Mouse (Mus musculus): ENCODE data around the gene Gpat2. TPM values are rescaled to one million over a fixed set of nuclear protein-coding genes. Genes with fewer than 3 reads are reported as not detected.
A peak's percentile ranks its signal among the peaks of the same experiment; 100 is the strongest.

The Gpat2 gene
- polyA plus RNA-seq, 1 experiment from 2014 or later = 0.12 TPM

DNA sequence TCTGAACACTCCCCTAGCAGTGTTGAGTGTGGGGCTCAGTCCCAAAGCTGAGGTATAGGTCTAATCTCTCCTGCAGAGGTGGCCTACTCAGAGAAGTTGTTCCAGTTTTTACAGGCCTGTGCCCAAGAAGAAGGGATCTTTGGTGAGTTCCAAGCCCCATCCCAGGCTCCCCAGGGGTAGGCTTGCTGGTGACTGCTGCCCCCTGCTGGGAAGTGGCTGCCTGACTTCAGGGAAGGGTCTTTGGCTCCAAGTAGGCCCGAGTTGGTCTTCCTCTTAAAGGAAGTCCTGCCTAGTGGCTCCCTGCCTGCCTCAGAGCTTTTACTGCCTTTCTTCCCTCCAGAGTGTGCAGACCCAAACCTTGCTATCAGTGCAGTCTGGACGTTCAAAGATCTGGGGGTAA, 10.1 kb downstream of the Gpat2 start:
- Histone ChIP-seq H3K4me2 (ENCODE audit: low read length) (no peak overlapping the region), H3K9me3 (replicated peaks; ENCODE audit: low read length) (no peaks in the 10 kb centered on the region), H3K36me3 (ENCODE audit: insufficient read depth, low read length) (peaks cover 21% of the 10 kb centered on the region), H3K4me3 (replicated peaks; ENCODE audit: low read depth, low read length) (no peak overlapping the region), H3K27ac (no peak overlapping the region), H3K9ac (ENCODE audit: low read depth, low read length) (no peak overlapping the region), H3K27me3 (ENCODE audit: insufficient read depth, low read length) (no peaks in the 10 kb centered on the region), H3K4me1 (replicated peaks; ENCODE audit: insufficient read depth, low read length) (no peaks in the 10 kb centered on the region)
- 36% methylated on average over 2 of the region's 2 CpGs for WGBS
- DNase-seq (ENCODE audit: low spot score) = no peak
- no peak for ATAC-seq (replicated peaks; ENCODE audit: low FRiP score, low read depth)
- TF ChIP-seq CTCF (IDR thresholded peaks at IDR 0.05; ENCODE audit: low read depth) = peak; percentile 69

DNA sequence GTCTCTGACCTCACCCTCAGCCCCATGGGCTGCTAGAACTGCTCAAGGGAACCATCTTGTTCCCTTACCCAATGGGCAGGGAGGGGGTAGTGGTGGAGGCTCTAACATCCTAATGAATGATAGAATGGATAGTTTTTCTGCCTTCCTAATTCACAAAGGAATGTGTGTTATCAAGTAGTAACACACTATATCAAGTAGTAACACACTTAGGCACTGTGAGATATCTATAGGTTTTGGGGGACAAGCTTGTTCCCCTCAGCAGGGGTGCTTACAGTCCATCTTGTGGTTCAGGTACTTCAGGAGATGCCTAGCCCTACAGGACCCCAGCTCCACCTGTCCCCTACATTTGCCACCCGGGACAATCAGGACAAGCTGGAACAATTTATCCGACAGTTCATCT, 10.6 kb downstream of the Gpat2 start:
- Histone ChIP-seq H3K27me3 (ENCODE audit: insufficient read depth, low read length) (no peaks in the 10 kb centered on the region), H3K27ac (no peak overlapping the region), H3K4me1 (replicated peaks; ENCODE audit: insufficient read depth, low read length) (no peaks in the 10 kb centered on the region), H3K4me3 (replicated peaks; ENCODE audit: low read depth, low read length) (no peak overlapping the region), H3K9ac (ENCODE audit: low read depth, low read length) (no peak overlapping the region), H3K36me3 (ENCODE audit: insufficient read depth, low read length) (peaks cover 21% of the 10 kb centered on the region), H3K9me3 (replicated peaks; ENCODE audit: low read length) (no peaks in the 10 kb centered on the region), H3K4me2 (ENCODE audit: low read length) (no peak overlapping the region)
- ATAC-seq (replicated peaks; ENCODE audit: low FRiP score, low read depth) (no peak), DNase-seq (ENCODE audit: low spot score) (no peak)
- no peak for TF ChIP-seq CTCF (IDR thresholded peaks at IDR 0.05; ENCODE audit: low read depth)
- 100% methylated on average over 2 of the region's 2 CpGs for WGBS

DNA sequence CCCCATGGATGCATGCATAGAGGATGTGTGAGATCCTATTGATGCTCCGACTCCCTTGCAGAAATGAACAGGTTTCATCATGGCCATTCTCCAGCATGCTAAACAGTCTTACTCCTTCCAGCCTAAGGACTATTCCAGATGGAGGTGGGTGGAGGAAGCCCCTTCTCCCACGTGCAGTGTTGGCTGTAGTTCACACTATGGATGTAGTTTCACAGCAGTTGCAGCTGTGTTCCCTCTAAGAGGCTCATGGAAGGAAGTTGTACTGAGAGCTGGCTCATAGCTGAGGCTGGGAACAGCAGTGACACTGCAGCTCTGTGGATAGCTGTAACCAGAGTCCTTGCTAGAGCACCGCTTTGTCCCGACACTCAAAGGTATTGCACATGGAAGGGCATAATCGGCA, 12.7 kb downstream of the Gpat2 start:
- WGBS = 95% methylated on average over 5 of the region's 5 CpGs
- Histone ChIP-seq H3K27ac (no peak overlapping the region), H3K4me1 (replicated peaks; ENCODE audit: insufficient read depth, low read length) (no peaks in the 10 kb centered on the region), H3K36me3 (ENCODE audit: insufficient read depth, low read length) (peaks cover 21% of the 10 kb centered on the region), H3K9ac (ENCODE audit: low read depth, low read length) (no peak overlapping the region), H3K4me2 (ENCODE audit: low read length) (no peak overlapping the region), H3K9me3 (replicated peaks; ENCODE audit: low read length) (no peaks in the 10 kb centered on the region), H3K27me3 (ENCODE audit: insufficient read depth, low read length) (no peaks in the 10 kb centered on the region), H3K4me3 (replicated peaks; ENCODE audit: low read depth, low read length) (no peak overlapping the region)
- TF ChIP-seq CTCF (IDR thresholded peaks at IDR 0.05; ENCODE audit: low read depth) = no peak
- ATAC-seq (replicated peaks; ENCODE audit: low FRiP score, low read depth) (no peak), DNase-seq (ENCODE audit: low spot score) (no peak)

DNA sequence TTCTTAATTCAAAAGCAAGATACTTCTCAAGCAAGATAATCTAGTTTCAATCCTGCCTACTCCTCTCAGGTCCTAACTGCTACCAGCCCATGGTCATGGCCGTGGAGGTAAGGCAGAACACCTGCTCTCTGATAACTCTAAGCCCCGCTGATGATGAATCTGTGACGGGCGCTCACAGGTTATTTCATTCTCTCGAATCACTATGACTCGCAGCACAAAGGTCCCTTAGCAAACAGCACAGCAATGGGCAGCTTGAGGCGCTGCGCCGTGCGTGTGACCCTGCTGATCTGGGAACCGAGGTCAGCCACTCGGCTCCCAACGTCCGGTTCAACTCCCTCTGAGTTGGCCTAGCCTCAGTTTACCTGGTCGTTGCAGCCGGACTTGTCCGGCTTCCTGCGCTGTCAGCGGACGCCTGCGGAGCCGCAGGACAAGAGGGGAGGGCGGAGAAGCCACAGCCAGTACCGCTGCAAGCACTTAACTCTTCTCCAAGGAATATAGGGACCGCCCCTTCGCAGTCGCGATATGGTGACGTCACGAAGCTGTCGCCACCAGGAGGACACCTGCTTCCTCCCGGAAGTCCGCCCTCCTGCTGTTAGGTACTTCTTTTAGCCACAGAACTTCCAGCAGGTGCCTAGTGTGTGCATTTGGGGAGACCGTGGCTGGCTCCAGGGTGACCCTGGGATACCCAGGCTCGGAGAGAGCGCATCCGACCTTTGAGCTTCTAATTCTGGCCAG, 19.2 kb downstream of the Gpat2 start, which contains the start of gene Fahd2a:
Gene Fahd2a (minus strand): TSS at position 511 of the 735 bp plus-strand sequence.
- DNase-seq (ENCODE audit: low spot score) (peak; percentile 94), ATAC-seq (replicated peaks; ENCODE audit: low FRiP score, low read depth) (peak; percentile 91)
- peak within 1 kb of the TSS; percentile 66 for H3K4me3 ChIP-seq (replicated peaks; ENCODE audit: low read depth, low read length)
- H3K36me3 ChIP-seq (ENCODE audit: insufficient read depth, low read length) = no peaks in the 10 kb centered on the region
- WGBS = 4% methylated on average over 37 of the region's 37 CpGs
- H3K9ac ChIP-seq (ENCODE audit: low read depth, low read length) = peak within 1 kb of the TSS; percentile 66
- H3K9me3 ChIP-seq (replicated peaks; ENCODE audit: low read length) = no peaks in the 10 kb centered on the region
- H3K27me3 ChIP-seq (ENCODE audit: insufficient read depth, low read length) = no peaks in the 10 kb centered on the region
- no peaks in the 10 kb centered on the region; the same call in 1 of the 2 replicates for H3K4me1 ChIP-seq (replicated peaks; ENCODE audit: insufficient read depth, low read length)
- peak within 1 kb of the TSS; percentile 33; the same call in 1 of the 2 replicates for H3K27ac ChIP-seq
- TF ChIP-seq CTCF (IDR thresholded peaks at IDR 0.05; ENCODE audit: low read depth) = 0 out of 2 replicates have a peak, but pooled peaks have one; percentile 26
- H3K4me2 ChIP-seq (ENCODE audit: low read length) = peak within 1 kb of the TSS; percentile 63

DNA sequence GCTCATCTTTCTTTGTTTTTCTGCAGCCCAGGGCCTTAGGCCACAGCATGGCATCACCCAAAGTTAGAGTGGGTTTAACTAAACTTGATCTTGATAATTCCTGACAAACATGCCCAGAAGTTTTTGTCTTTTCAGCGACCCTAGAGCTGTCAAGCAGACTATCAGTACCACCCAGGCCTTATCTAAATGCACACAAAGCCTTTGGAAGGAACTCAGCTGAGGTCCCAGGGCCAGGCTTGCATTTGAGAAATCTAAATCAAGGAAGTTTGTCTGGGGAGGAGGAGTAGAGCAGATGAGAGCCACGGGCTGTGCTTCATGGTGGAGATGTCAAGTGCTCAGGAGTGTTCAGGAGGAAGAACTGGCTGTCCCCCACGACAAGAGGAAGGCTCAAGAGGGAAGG, 21.8 kb downstream of the Gpat2 start:
- H3K4me2 ChIP-seq (ENCODE audit: low read length) = no peak overlapping the region
- H3K36me3 ChIP-seq (ENCODE audit: insufficient read depth, low read length) = no peaks in the 10 kb centered on the region
- no peak overlapping the region for H3K4me3 ChIP-seq (replicated peaks; ENCODE audit: low read depth, low read length)
- H3K9ac ChIP-seq (ENCODE audit: low read depth, low read length) = no peak overlapping the region
- no peak overlapping the region for H3K27ac ChIP-seq
- DNase-seq (ENCODE audit: low spot score) (no peak), ATAC-seq (replicated peaks; ENCODE audit: low FRiP score, low read depth) (no peak)
- H3K9me3 ChIP-seq (replicated peaks; ENCODE audit: low read length) = no peaks in the 10 kb centered on the region
- H3K27me3 ChIP-seq (ENCODE audit: insufficient read depth, low read length) = no peaks in the 10 kb centered on the region
- H3K4me1 ChIP-seq (replicated peaks; ENCODE audit: insufficient read depth, low read length) = peaks cover 4% of the 10 kb centered on the region; the same call in 1 of the 2 replicates
- WGBS = 44% methylated on average over 3 of the region's 3 CpGs
- TF ChIP-seq CTCF (IDR thresholded peaks at IDR 0.05; ENCODE audit: low read depth) = no peak

DNA sequence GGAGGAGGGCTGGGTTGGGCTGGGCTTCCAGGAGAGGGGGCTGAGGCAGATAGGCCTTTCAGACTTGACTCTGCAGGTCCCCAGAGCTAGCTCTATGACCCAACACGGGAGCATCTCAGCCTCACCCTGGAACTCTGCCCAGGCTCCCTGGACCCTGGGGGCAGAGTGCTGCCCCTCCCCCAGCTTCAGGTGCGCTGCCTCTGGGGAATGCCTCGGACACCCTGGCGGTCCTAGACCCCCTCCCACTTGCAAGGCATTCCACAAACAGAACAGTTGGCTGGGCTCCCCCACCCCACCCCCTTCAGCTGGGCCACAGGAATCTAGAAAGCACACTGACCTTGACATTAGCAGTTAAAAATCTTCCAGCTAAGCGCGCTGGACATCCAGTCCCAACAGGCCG, 24.7 kb downstream of the Gpat2 start:
- no peaks in the 10 kb centered on the region for H3K27me3 ChIP-seq (ENCODE audit: insufficient read depth, low read length)
- peak; percentile 75 for DNase-seq (ENCODE audit: low spot score)
- H3K9ac ChIP-seq (ENCODE audit: low read depth, low read length) = 0 out of 2 replicates have a peak overlapping the region, but pooled peaks have one; percentile 19
- peak; percentile 75 for ATAC-seq (replicated peaks; ENCODE audit: low FRiP score, low read depth)
- H3K27ac ChIP-seq = peak overlapping the region; percentile 84
- H3K36me3 ChIP-seq (ENCODE audit: insufficient read depth, low read length) = no peaks in the 10 kb centered on the region
- H3K4me1 ChIP-seq (replicated peaks; ENCODE audit: insufficient read depth, low read length) = 0 out of 2 replicates have a peak, but pooled peaks cover 4% of the 10 kb centered on the region
- no peaks in the 10 kb centered on the region for H3K9me3 ChIP-seq (replicated peaks; ENCODE audit: low read length)
- 5% methylated on average over 7 of the region's 7 CpGs for WGBS
- no peak for TF ChIP-seq CTCF (IDR thresholded peaks at IDR 0.05; ENCODE audit: low read depth)
- H3K4me3 ChIP-seq (replicated peaks; ENCODE audit: low read depth, low read length) = no peak overlapping the region
- no peak overlapping the region for H3K4me2 ChIP-seq (ENCODE audit: low read length)

Data from kidney, postnatal 0 days (tissue).